Mouse (Mus musculus) liver, adult 2 months (tissue): ENCODE measurements at regions not wholly inside any gene's neighbourhood (a gene's known extent, or its start where the extent isn't known, plus 50 kb on each side); places are given as distances from the start of the nearest gene placed in this dataset.

Experiments
- CTCF ChIP-seq: fragments of 200-500 bp; IDR thresholded peaks from 2 replicates; pipeline ENCODE4 v1.5.1; 2011; ENCODE audit warnings: low read depth, low read length, control low read depth
- POLR2A ChIP-seq: fragments of 200-500 bp; IDR thresholded peaks from 2 replicates; pipeline ENCODE4 v1.6.1; 2011; ENCODE audit warnings: low read length, control low read depth; ENCODE audit not compliant: insufficient read depth; ENCODE audit errors: extremely low read depth

DNA sequence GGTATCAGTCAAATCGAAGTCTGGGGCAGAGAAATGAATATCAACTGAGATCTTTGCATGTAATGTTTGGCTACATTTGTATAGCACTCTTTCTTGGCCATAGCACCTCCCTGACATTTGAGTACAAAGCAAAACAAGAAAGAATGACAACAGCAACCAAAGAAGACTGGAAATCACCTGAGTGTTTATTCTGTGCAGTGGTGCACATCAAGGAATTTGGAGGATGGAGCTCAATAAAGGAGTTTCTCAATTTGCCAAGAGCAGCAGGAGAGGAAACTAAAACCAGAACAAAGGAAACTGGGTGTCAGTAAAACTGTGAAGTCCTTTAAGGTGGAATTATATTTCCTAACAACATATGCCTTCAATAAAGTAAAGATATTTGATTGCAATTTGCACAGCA is 426.2 kb upstream of the Slit2 start:
- TF ChIP-seq CTCF (no peak), POLR2A (no peak)
